ENCODE assay signal across 12 mouse cellular contexts in the genomic region with DNA sequence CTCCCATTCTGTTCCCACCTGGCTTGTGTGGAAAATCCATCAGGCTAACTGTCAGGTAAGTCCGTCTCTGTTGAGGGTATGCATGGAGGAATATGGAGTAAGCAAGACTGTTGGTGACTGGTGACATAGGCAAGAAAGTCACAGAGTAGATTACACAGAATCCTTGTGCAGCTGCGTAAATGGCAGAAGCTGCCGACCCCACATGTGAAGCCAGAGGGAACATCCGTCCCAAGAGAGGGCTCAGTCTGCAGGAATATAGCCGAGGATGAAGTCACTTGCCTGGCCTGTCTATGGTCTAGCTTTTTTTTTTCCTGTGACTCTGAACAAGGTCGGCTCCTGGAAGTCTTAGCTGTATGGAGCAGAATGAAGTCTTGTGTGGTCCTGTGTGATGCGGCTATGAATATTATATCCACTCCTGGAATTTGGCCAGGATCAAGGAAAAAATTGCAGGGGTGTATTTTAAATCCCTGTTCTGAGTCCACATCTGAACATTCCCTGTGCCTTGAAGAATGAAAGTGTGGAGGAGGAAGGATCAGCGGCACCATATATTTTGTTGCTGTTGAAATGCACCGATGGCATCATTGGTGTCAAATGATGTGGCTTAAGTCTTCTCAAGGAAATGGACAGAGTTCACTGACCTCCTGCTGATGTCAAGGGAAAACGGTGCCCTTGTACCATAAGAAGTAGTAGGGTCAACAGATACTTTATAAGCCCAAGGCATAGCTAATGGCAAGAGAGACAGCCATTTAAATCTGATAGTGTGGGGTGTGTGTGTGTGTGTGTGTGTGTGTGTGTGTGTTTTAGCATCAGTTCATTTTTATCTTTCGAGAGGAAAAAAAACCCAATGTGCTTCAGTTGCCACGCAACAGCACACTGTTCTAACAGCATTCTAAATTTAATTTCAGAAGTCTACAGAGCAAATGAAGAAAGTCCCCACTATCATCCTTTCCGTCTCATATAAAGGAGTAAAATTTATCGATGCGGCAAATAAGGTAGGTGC.
A peak's percentile ranks its signal among the peaks of the same experiment; 100 is the strongest.
DNase-seq lines count a peak whose midpoint lies in the region.
"Had no signal": no experiment of that assay in that cellular context is flagged by ENCODE, and none has a peak within 500 bp of the region (broad histone marks: within the 10 kb centered on the region; RNA-seq: fewer than 3 reads in every experiment).

No protein-coding gene starts in this region.

- peak; percentile 54 for DNase-seq in gastrocnemius, adult 18-20 months (ENCODE audit: low spot score)
- no peak for DNase-seq in gastrocnemius, postnatal 10 days
- DNase-seq in left cerebral cortex, postnatal 25 days (ENCODE audit: low spot score in 2 of 2): peak; percentile 45 to 66
- no peak for DNase-seq in left cerebral cortex, postnatal 36 days (ENCODE audit: low spot score in 2 of 2)
- DNase-seq in gastrocnemius, postnatal 14 days: peak; percentile 23
- DNase-seq in heart, postnatal 4 days: peak; percentile 58
- DNase-seq in adrenal gland, postnatal 10 days: no peak
- no peak for DNase-seq in liver
- DNase-seq: B cell, adult 2 months; cerebellum, postnatal 36 days; liver, embryonic 13.5 days; thymus, postnatal 4 days had no signal

- intact Hi-C loops in left cerebral cortex, postnatal 25 days (cut with DNase I): no loop called here
- intact Hi-C loops in left cerebral cortex, postnatal 36 days (cut with DNase I): no loop called here
- intact Hi-C loops in gastrocnemius, postnatal 14 days (cut with DNase I; ENCODE audit: low total_unique reads): no loop called here

Comparison
In these comparisons a context has a peak if more than half of its experiments do, and no peak if none do; other contexts are left out.
1. DNase-seq: peak in gastrocnemius, adult 18-20 months (single experiment), left cerebral cortex, postnatal 25 days (2 of 2), gastrocnemius, postnatal 14 days (single experiment) and heart, postnatal 4 days (single experiment); none in gastrocnemius, postnatal 10 days (single experiment), left cerebral cortex, postnatal 36 days (0 of 2), adrenal gland, postnatal 10 days (single experiment) and liver (single experiment).